Mouse (Mus musculus): ENCODE measurements around the gene Srxn1. TPM values are rescaled to one million over a fixed set of nuclear protein-coding genes. Genes with fewer than 3 reads are reported as not detected.

Gene Srxn1
- polyA plus RNA-seq, 1 experiment from 2014 or later = 8.1 TPM

DNA sequence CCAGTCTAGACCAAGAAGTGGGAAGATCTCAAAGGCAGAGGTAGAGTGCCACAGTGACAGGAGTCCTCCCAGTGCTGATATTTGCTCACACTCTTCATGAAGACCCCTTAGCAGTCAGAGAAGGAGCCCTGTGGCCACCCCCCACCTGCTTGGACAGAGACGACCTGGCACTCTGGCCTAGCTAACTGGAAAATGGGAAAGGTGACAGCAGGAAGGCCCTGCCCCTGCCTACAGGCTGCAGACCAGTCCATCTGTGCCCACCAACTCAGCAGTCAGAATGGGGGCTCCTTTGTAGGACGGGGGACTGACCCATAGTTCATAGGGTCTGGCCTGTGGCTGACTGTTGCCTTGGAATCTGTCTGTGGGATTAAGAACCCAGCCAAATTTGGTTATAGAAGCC is 40.4 kb downstream of the Srxn1 start:
- ATAC-seq (replicated peaks; ENCODE audit: insufficient number of reproducible peaks, low FRiP score, low TSS enrichment) = no peak

DNA sequence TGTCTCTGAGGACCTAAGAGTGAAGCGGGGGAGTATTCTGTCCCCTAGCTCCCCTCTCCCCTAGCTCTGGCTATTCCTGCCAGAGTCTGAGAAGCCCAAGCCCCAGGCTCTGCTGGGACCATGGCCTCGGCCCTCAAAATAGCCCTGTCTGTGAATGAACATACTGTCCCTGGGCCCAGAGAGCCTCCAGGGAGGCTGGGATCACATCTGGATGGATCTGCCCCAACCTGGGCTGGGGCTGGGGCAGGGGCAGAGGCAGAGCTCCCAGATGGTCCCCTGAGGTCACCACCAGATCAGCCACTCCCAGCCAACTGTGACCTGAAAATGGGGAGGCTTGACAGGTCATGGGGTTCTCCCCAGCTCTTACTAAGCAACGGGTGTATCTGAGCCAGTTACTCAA is 41.8 kb downstream of the Srxn1 start:
- H3K9me3 ChIP-seq (replicated peaks; ENCODE audit: control insufficient read depth, low read length) = no peaks in the 10 kb centered on the region
- no peaks in the 10 kb centered on the region for H3K36me3 ChIP-seq (ENCODE audit: control insufficient read depth, insufficient read depth, low read length)
- H3K27me3 ChIP-seq (ENCODE audit: control insufficient read depth, insufficient read depth, low read length) = peaks cover 40% of the 10 kb centered on the region
- ATAC-seq (replicated peaks; ENCODE audit: insufficient number of reproducible peaks, low FRiP score, low TSS enrichment) = no peak
- H3K4me1 ChIP-seq (ENCODE audit: control insufficient read depth, insufficient read depth, low read length) = peaks cover 12% of the 10 kb centered on the region
- no peak overlapping the region for H3K9ac ChIP-seq (ENCODE audit: low read depth, low read length)
- no peak overlapping the region for H3K27ac ChIP-seq (ENCODE audit: low read depth, low read length)
- H3K4me2 ChIP-seq = no peak overlapping the region
- H3K4me3 ChIP-seq (ENCODE audit: low read depth, low read length) = no peak overlapping the region
- WGBS (ENCODE audit: insufficient replicate concordance) = 54% methylated on average over 3 of the region's 3 CpGs

More for the DNA sequence above, 40.4 kb downstream of the Srxn1 start:
- Histone ChIP-seq H3K27me3 (ENCODE audit: control insufficient read depth, insufficient read depth, low read length) (peaks cover 48% of the 10 kb centered on the region), H3K9ac (ENCODE audit: low read depth, low read length) (no peak overlapping the region), H3K4me2 (no peak overlapping the region), H3K4me1 (ENCODE audit: control insufficient read depth, insufficient read depth, low read length) (peaks cover 15% of the 10 kb centered on the region), H3K4me3 (ENCODE audit: low read depth, low read length) (no peak overlapping the region), H3K36me3 (ENCODE audit: control insufficient read depth, insufficient read depth, low read length) (no peaks in the 10 kb centered on the region), H3K9me3 (replicated peaks; ENCODE audit: control insufficient read depth, low read length) (no peaks in the 10 kb centered on the region), H3K27ac (ENCODE audit: low read depth, low read length) (no peak overlapping the region)
- 53% methylated on average over 2 of the region's 2 CpGs for WGBS (ENCODE audit: insufficient replicate concordance)

DNA sequence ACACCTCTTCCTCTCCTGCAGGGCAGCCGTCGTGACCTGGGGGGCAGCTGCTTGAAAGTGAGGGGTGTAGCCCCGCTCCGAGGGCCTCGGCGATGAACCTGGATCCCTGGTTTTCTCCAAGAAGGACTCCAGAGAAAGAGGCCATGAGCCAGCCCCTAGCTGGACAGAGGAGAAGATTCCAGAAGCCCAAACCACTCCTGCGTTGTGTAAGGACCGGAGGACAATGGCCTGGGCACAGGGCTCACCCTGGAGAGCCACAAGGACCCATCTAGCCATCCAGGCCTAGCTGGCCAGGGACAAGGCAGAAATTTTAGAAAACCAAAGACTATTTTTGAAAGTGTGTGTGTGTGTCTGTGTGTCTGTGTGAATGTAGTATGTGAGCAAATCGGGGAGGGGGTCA is 43.4 kb downstream of the Srxn1 start:
- WGBS (ENCODE audit: insufficient replicate concordance) = 84% methylated on average over 9 of the region's 9 CpGs
- no peak for ATAC-seq (replicated peaks; ENCODE audit: insufficient number of reproducible peaks, low FRiP score, low TSS enrichment)
- H3K27me3 ChIP-seq (ENCODE audit: control insufficient read depth, insufficient read depth, low read length) = peaks cover 30% of the 10 kb centered on the region
- H3K36me3 ChIP-seq (ENCODE audit: control insufficient read depth, insufficient read depth, low read length) = no peaks in the 10 kb centered on the region
- no peak overlapping the region for H3K27ac ChIP-seq (ENCODE audit: low read depth, low read length)
- H3K4me1 ChIP-seq (ENCODE audit: control insufficient read depth, insufficient read depth, low read length) = no peaks in the 10 kb centered on the region
- no peak overlapping the region for H3K4me2 ChIP-seq
- no peak overlapping the region for H3K9ac ChIP-seq (ENCODE audit: low read depth, low read length)
- no peaks in the 10 kb centered on the region for H3K9me3 ChIP-seq (replicated peaks; ENCODE audit: control insufficient read depth, low read length)
- no peak overlapping the region for H3K4me3 ChIP-seq (ENCODE audit: low read depth, low read length)

DNA sequence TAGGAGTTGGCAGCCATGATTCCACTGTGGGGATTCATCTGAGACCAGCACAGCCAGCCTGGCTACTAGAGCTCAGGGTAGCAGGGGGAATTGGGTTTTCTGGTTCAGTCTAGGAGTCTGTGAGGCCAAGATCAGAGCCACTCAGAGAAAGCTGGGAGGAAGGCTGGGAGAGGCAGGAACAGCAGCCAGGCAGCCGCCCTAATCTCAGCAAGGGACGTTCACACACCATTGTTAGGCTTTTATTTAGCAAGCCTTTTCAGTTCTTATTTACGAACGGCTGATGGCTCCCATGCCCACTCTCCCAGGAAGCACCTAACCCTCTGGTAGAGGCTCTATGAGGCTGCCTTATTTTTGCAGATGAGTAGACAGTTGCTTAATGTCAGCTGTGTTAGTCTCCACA is 44.6 kb downstream of the Srxn1 start:
- Histone ChIP-seq H3K27ac (ENCODE audit: low read depth, low read length) (no peak overlapping the region), H3K4me1 (ENCODE audit: control insufficient read depth, insufficient read depth, low read length) (no peaks in the 10 kb centered on the region), H3K4me3 (ENCODE audit: low read depth, low read length) (no peak overlapping the region), H3K9ac (ENCODE audit: low read depth, low read length) (no peak overlapping the region), H3K27me3 (ENCODE audit: control insufficient read depth, insufficient read depth, low read length) (peaks cover 18% of the 10 kb centered on the region), H3K4me2 (no peak overlapping the region), H3K9me3 (replicated peaks; ENCODE audit: control insufficient read depth, low read length) (no peaks in the 10 kb centered on the region), H3K36me3 (ENCODE audit: control insufficient read depth, insufficient read depth, low read length) (no peaks in the 10 kb centered on the region)
- no peak for ATAC-seq (replicated peaks; ENCODE audit: insufficient number of reproducible peaks, low FRiP score, low TSS enrichment)
- 42% methylated on average over 4 of the region's 4 CpGs for WGBS (ENCODE audit: insufficient replicate concordance)

DNA sequence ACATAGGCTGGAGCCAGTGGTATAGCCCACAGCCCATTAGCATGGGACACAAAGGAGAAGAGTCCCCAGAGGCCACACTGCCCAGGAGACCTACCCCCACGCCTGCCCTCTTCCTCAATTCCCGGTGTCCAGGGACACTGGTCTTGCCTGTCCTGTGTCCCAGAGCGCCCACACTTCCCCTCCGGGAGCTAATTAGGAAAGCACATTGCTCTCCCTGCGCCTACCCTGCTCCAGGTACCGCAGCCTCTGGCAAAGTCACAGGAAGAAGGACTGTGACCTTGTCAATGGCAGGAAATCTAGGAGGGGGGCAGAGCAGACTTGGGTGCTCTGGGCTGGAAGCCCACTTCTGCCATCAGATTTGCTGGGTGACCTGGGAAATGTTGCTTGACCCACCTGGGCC is 45.1 kb downstream of the Srxn1 start:
- no peak overlapping the region for H3K27ac ChIP-seq (ENCODE audit: low read depth, low read length)
- peaks cover 13% of the 10 kb centered on the region for H3K27me3 ChIP-seq (ENCODE audit: control insufficient read depth, insufficient read depth, low read length)
- H3K9me3 ChIP-seq (replicated peaks; ENCODE audit: control insufficient read depth, low read length) = no peaks in the 10 kb centered on the region
- no peak overlapping the region for H3K4me2 ChIP-seq
- 0 out of 2 replicates have a peak, but pooled peaks cover 1% of the 10 kb centered on the region for H3K4me1 ChIP-seq (ENCODE audit: control insufficient read depth, insufficient read depth, low read length)
- H3K4me3 ChIP-seq (ENCODE audit: low read depth, low read length) = no peak overlapping the region
- H3K9ac ChIP-seq (ENCODE audit: low read depth, low read length) = no peak overlapping the region
- no peak for ATAC-seq (replicated peaks; ENCODE audit: insufficient number of reproducible peaks, low FRiP score, low TSS enrichment)
- WGBS (ENCODE audit: insufficient replicate concordance) = 61% methylated on average over 6 of the region's 6 CpGs
- no peaks in the 10 kb centered on the region for H3K36me3 ChIP-seq (ENCODE audit: control insufficient read depth, insufficient read depth, low read length)

DNA sequence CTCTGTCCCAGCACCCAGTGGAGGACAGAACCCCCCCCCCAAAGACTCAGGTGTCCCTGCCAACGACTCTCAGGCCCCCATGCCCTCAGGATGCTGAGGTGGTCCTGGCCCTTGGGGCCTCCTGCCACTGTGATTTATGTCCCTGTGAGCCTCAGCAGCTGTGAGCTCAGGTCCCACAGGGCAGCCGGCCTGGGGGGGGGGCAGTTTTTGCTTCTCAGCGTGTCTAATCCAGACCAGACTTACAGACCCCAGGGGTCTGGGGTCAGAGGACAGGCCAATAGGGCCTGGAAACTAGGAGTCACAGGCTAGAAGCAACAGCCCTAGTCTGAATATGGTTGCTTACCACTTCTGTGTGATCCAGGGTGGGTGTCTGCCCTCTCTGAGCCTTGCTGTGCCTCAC is 48.0 kb downstream of the Srxn1 start:
- Histone ChIP-seq H3K27me3 (ENCODE audit: control insufficient read depth, insufficient read depth, low read length) (no peaks in the 10 kb centered on the region), H3K27ac (ENCODE audit: low read depth, low read length) (no peak overlapping the region), H3K9ac (ENCODE audit: low read depth, low read length) (no peak overlapping the region), H3K4me3 (ENCODE audit: low read depth, low read length) (no peak overlapping the region), H3K36me3 (ENCODE audit: control insufficient read depth, insufficient read depth, low read length) (no peaks in the 10 kb centered on the region), H3K4me2 (no peak overlapping the region), H3K4me1 (ENCODE audit: control insufficient read depth, insufficient read depth, low read length) (0 out of 2 replicates have a peak, but pooled peaks cover 2% of the 10 kb centered on the region), H3K9me3 (replicated peaks; ENCODE audit: control insufficient read depth, low read length) (no peaks in the 10 kb centered on the region)
- ATAC-seq (replicated peaks; ENCODE audit: insufficient number of reproducible peaks, low FRiP score, low TSS enrichment) = no peak
- 46% methylated on average over 3 of the region's 3 CpGs for WGBS (ENCODE audit: insufficient replicate concordance)

DNA sequence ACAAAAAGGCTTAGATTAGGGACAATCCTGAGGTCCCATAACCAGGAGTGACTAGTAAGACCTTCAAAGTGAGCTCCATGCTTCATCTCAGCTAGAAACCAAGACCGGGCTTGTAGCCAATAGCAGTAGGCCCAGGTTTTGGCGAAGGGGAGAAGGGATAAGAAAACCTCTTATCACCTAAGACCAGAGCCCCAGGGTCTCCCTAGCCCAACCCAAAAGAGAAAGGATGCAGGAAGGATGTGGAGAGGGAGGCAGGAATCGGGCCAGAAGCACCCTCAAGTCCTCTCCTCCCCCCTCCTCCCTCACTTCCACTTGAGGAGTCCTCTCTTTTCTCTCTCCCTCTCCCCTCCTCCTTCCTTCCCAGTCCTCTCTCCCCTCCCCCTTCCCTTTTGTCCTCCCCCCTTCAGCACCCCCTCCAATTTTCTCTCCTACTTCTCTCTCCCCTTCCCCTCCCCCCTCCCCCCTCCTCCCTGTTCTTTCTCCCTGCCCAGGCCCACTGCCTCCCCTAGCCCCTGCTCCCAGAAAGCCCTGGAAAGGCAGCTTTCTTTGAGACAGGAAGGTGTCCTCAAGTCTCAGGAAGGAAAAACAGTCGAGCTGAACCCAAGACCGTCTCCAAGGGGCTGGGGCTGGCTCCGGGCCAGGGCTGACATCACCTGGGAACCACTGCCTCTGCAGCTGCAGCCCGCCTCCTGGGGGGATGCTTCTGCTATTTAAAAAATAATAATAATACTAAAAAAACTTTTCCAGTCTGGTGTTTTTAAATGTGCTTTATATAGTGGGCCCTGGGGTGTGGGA is 50.3 kb downstream of the Srxn1 start:
- no peaks in the 10 kb centered on the region for H3K9me3 ChIP-seq (replicated peaks; ENCODE audit: control insufficient read depth, low read length)
- H3K4me1 ChIP-seq (ENCODE audit: control insufficient read depth, insufficient read depth, low read length) = 0 out of 2 replicates have a peak, but pooled peaks cover 2% of the 10 kb centered on the region
- no peaks in the 10 kb centered on the region for H3K36me3 ChIP-seq (ENCODE audit: control insufficient read depth, insufficient read depth, low read length)
- no peak overlapping the region for H3K4me3 ChIP-seq (ENCODE audit: low read depth, low read length)
- peak; percentile 46; the same call in 1 of the 2 replicates for ATAC-seq (replicated peaks; ENCODE audit: insufficient number of reproducible peaks, low FRiP score, low TSS enrichment)
- 37% methylated on average over 7 of the region's 7 CpGs for WGBS (ENCODE audit: insufficient replicate concordance)
- H3K27me3 ChIP-seq (ENCODE audit: control insufficient read depth, insufficient read depth, low read length) = no peaks in the 10 kb centered on the region
- H3K9ac ChIP-seq (ENCODE audit: low read depth, low read length) = no peak overlapping the region
- H3K4me2 ChIP-seq = no peak overlapping the region
- peak overlapping the region; percentile 35 for H3K27ac ChIP-seq (ENCODE audit: low read depth, low read length)

DNA sequence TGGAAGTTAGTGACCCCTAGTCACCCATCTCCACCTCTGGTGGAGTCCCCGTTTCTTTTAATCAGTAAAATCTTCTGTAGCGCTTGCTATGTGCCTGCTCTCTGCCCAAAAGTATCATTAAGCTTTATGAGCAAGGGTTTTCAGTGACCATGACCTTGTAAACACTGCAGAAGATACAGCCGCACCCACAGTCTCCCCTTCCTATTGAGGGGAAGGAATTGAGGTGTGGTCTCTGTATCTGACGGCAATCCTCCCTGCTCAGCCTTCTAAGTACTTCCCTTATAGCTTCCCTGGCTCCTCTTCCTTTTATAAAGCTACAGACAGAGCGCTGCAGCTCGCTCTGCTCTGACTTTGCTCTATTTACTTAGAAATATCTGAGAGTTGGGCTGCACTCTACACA is 51.2 kb downstream of the Srxn1 start:
- no peak overlapping the region for H3K4me3 ChIP-seq (ENCODE audit: low read depth, low read length)
- H3K9ac ChIP-seq (ENCODE audit: low read depth, low read length) = no peak overlapping the region
- 0 out of 2 replicates have a peak, but pooled peaks cover 2% of the 10 kb centered on the region for H3K4me1 ChIP-seq (ENCODE audit: control insufficient read depth, insufficient read depth, low read length)
- ATAC-seq (replicated peaks; ENCODE audit: insufficient number of reproducible peaks, low FRiP score, low TSS enrichment) = no peak
- H3K27ac ChIP-seq (ENCODE audit: low read depth, low read length) = no peak overlapping the region
- WGBS (ENCODE audit: insufficient replicate concordance) = 72% methylated on average over 6 of the region's 6 CpGs
- H3K9me3 ChIP-seq (replicated peaks; ENCODE audit: control insufficient read depth, low read length) = no peaks in the 10 kb centered on the region
- H3K27me3 ChIP-seq (ENCODE audit: control insufficient read depth, insufficient read depth, low read length) = no peaks in the 10 kb centered on the region
- no peak overlapping the region for H3K4me2 ChIP-seq
- no peaks in the 10 kb centered on the region for H3K36me3 ChIP-seq (ENCODE audit: control insufficient read depth, insufficient read depth, low read length)

DNA sequence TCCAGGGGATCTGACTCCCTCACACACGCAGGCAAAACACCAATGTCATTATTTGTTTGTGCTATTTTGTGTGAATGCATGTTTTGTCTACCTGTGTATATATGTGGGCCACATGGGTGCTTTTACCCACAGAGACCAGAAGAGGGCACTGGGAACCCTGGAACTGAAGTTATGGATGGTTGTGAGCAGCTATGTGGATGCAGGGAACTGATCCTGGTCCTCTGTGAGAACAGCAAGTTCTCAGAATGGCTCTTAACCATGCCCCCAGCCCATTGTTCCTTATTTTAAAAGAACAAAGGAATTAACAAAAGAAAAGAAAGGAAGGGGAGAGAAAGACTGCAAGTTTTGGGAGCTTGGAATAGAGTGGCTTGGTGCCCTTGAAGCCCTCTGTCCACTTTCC is 54.2 kb downstream of the Srxn1 start:
- 82% methylated on average over 1 of the region's 1 CpGs for WGBS (ENCODE audit: insufficient replicate concordance)
- no peaks in the 10 kb centered on the region for H3K9me3 ChIP-seq (replicated peaks; ENCODE audit: control insufficient read depth, low read length)
- no peak overlapping the region for H3K27ac ChIP-seq (ENCODE audit: low read depth, low read length)
- H3K4me2 ChIP-seq = no peak overlapping the region
- no peaks in the 10 kb centered on the region for H3K36me3 ChIP-seq (ENCODE audit: control insufficient read depth, insufficient read depth, low read length)
- ATAC-seq (replicated peaks; ENCODE audit: insufficient number of reproducible peaks, low FRiP score, low TSS enrichment) = no peak
- no peak overlapping the region for H3K9ac ChIP-seq (ENCODE audit: low read depth, low read length)
- H3K27me3 ChIP-seq (ENCODE audit: control insufficient read depth, insufficient read depth, low read length) = no peaks in the 10 kb centered on the region
- 0 out of 2 replicates have a peak, but pooled peaks cover 2% of the 10 kb centered on the region for H3K4me1 ChIP-seq (ENCODE audit: control insufficient read depth, insufficient read depth, low read length)
- H3K4me3 ChIP-seq (ENCODE audit: low read depth, low read length) = no peak overlapping the region

Data from heart, embryonic 11.5 days (tissue).